Mouse (Mus musculus): ENCODE measurements around the gene Wbp2nl.
"Not testable (repeated sequence)": the region's sequence is repeated elsewhere in the genome, so short reads cannot be mapped to it uniquely, and the experiment has no call there.

Gene Wbp2nl

DNA sequence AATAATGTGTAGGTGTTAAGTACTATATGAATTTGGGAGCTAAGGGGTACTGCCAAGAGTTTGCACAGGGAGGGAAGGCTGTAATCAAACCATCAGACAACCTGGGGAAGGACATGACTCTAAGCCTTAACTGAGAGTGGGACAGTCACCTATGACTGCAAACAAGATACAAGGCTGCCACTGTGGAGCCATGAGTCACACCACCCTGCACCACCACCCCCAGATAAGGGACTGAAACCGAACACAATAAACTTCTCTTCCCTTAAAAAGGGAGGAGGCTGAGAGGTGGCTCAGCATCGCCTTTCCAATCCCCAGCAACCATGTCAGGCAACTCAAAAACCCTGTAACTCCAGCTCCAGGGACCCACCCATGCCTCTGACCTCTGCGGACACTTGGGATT is 52.7 kb downstream of the Wbp2nl start:
- no peak for DNase-seq

- peak; percentile 33 for DNase-seq
These were observed 54.5 kb downstream of the Wbp2nl start for GRCm38 (mm10) chr15:82353078-82353744.

GRCm38 (mm10) chr15:82353745-82354113 is 55.0 kb downstream of the Wbp2nl start:
- DNase-seq: no peak

DNA sequence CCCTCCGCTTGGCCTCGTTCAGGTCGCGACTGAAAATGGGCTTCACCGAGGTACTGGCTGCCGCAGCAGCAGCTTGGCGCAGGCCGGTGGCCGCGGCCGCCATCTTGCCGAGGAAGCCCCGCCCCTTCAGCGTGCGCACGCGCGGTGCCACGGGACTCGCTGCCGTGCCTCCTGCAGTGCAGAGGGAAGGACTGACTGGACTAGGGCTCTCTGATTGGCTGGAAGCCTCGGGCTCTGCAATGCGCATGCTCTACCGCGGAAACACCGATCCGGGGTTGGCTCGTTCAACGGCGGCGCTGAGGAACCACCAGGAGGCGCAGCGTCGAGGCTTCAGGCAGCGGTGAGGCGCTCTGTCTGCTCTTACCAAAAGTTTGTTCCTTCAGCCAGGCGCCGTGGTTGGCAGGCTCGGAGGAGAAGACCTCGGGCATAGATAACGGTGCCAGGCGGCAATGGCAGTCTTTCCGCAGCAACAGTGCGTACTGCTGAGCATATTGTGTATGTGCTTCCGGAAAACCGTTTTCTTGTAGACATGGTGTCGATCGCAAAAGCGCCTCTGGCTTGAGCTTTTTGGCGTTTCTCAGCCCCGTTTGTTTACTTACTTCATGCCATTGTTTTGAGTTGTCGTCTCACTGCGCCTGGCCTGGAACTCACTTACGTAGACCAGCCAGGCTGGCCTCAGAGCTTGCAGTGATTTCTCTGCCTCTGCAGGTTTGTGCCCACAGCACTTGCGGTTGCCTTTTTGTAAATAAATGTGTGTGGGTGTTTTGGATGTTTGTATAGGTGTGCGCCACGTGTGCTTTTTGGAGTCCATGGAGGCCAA is 55.6 kb downstream of the Wbp2nl start, which contains the start of gene Ndufa6:
Ndufa6 (minus strand) TSS at position 197 of the 820 bp plus-strand sequence.
- DNase-seq: peak; percentile 98

DNA sequence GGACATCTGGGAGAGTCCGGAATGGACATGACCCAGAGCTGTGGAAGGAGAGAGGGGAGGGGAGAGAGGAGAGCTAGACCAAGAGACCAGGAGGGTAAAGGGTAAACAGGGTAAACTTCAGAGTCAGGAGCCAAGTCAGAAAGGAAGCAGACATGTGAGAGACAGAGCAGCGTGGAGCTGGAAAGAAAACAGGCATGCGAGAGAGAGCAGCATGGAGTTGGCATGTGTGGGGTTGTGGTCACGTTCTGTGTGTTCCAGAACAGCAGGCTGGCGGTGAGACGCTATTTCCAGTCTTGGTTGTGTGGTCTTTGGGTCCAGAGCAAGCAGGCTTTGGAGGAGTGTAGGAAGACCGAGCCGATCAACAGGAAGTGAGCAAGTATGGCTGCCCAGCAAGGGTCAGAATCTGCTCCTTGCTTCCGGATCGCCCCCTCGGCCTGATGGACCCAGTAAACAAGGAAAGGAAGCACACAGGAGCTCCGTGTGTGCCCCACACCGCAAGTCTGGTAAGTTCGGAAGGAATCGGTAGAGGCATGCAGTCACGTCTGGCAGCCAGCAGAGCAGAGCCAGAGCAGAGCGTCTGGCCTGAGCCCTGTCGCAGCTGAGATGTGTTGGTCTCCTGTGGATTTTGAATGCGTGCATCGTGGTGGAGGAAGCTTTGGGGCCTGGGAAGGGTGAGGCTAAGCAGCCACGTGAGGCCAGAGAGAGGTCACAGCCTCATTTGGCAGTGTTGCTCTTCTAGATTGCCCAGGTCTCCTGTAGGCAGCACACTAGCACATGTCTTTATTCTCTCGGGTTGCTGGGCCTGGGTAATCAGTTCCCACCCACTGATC is 59.9 kb downstream of the Wbp2nl start:
- no peak for DNase-seq

GRCm38 (mm10) chr15:82361459-82362018 is 62.8 kb downstream of the Wbp2nl start:
- DNase-seq: peak; percentile 50

- DNase-seq: no peak
These were observed 63.5 kb downstream of the Wbp2nl start for GRCm38 (mm10) chr15:82362234-82362633.

DNA sequence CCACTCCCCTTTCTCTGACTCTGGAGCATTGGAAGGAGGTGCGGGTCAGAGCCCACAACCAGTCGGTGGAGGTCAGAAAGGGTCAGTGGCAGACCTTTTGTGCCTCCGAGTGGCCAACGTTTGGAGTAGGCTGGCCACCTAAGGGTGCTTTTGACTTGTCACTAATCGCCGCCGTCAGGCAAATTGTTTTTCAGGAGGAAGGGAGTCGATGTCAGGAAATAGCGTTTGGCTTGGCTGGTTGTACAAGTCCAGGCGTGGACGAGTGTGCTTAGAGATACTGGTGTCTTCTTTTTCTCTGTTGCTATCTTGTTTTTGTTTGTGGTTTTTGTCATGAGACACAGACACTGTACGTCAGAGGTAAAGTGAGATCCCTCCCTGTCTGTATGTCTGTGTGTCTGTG is 65.0 kb downstream of the Wbp2nl start:
- DNase-seq: not testable (repeated sequence)
